Mouse (Mus musculus) CH12.LX (cell line): ENCODE measurements around the gene Creb5.

Experiments used
- CHD2 ChIP-seq: IDR thresholded peaks from 2 replicates; pipeline ENCODE4 v1.6.1; 2011; ENCODE audit warnings: low read length, improper control_type of control experiment
- CTCF ChIP-seq, 2 experiments: IDR thresholded peaks in 1 of 2; conservative IDR thresholded peaks in 1 of 2; 2 replicates each; pipeline ENCODE4 v1.5.1; 2011 to 2012; ENCODE audit warnings: low read depth in 2 of 2, low read length in 2 of 2, improper control_type of control experiment in 1 of 2, inconsistent platforms in 1 of 2, mild to moderate bottlenecking in 1 of 2, moderate library complexity in 1 of 2
- GABPA ChIP-seq: IDR thresholded peaks from 2 replicates; pipeline ENCODE4 v1.6.1; 2012; ENCODE audit warnings: low read depth, low read length, improper control_type of control experiment, inconsistent platforms; ENCODE audit not compliant: insufficient replicate concordance
- POLR2A ChIP-seq: IDR thresholded peaks from 2 replicates; pipeline ENCODE4 v1.6.1; 2011; ENCODE audit warnings: low read depth, mild to moderate bottlenecking, improper control_type of control experiment, low read length
- POLR2AphosphoS2 ChIP-seq: IDR thresholded peaks from 2 replicates; pipeline ENCODE4 v1.6.1; 2011; ENCODE audit warnings: low read depth, low read length, improper control_type of control experiment
- RAD21 ChIP-seq: IDR thresholded peaks from 2 replicates; pipeline ENCODE4 v1.6.1; 2011; ENCODE audit warnings: low read depth, mild to moderate bottlenecking, low read length, improper control_type of control experiment, moderate library complexity
- SIN3A ChIP-seq: IDR thresholded peaks from 2 replicates; pipeline ENCODE4 v1.6.1; 2012; ENCODE audit warnings: low read length, improper control_type of control experiment, inconsistent platforms
- UBTF ChIP-seq: IDR thresholded peaks from 2 replicates; pipeline ENCODE4 v1.6.1; 2012; ENCODE audit warnings: low read depth, mild to moderate bottlenecking, inconsistent platforms, low read length, improper control_type of control experiment, moderate library complexity
- ZC3H11A ChIP-seq: IDR thresholded peaks from 2 replicates; pipeline ENCODE4 v1.6.1; 2012; ENCODE audit warnings: low read depth, mild to moderate bottlenecking, inconsistent platforms, low read length, improper control_type of control experiment

GRCm38 (mm10) chr6:53496325-53496753 lies 209.3 kb downstream of the Creb5 start:
- TF ChIP-seq CTCF (conservative IDR thresholded peaks at IDR 0.05 in 1 of 2, IDR thresholded peaks at IDR 0.05 in 1 of 2; ENCODE audit: low read depth in 2 of 2, low read length in 2 of 2) (no peak), RAD21 (no peak), SIN3A (no peak), POLR2A (no peak), GABPA (no peak), UBTF (no peak), ZC3H11A (no peak), CHD2 (no peak), POLR2AphosphoS2 (no peak)
